Mouse (Mus musculus): ENCODE data around the gene Kcnj15.

- TF ChIP-seq POLR2A (IDR thresholded peaks at IDR 0.05; ENCODE audit: borderline replicate concordance, insufficient read depth, low read length) (no peak), CTCF (IDR thresholded peaks at IDR 0.05; ENCODE audit: borderline replicate concordance, insufficient read depth, low read depth, low read length) (no peak)
These were observed 4.4 kb downstream of the Kcnj15 start for GRCm38 (mm10) chr16:95261807-95262206.

All from cerebellum, adult 2 months (tissue).